Comparison of ENCODE assay signal across 8 mouse cellular contexts in the genomic region with DNA sequence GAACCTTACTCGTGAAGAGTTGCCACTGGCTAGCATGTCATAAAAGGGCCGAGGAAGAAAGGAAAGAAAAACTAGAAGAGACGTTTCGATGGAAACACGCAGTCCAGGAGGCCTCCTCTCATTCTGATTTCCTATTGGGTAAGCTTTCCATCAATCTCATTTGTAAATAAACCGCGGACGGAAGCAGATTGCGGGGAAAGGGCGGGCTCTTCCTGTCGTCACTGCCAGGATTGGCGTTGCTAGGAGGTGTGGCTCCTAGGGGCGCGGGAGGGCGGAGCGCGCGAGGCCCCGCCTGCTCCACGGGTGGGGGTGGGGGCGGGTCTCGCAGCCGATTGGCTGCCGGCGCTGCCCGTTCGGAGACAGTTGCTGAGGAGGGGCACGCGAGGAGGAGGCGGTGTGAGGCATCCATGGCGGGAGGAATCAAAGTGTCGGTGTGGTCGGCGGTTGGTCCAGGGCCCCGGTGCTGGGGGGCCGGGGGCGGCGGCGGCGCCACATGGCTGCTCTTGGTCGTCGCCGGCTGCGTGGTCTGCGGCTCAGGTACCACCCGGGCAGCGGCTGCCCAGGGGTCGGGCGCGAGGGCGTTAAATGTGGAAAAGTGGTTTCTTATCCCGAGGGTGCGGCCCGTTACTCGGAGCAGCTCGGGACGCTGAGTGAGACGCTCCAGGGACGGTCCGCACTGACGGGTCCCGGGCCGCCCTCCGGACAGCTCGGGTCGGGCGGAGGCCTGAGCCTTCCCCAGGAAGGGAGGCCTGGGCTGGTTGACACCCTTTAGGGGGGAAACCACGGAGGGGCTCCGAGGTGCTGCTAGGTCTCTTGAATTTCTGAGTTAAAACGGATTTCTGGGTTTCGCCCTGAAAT. TPM values are rescaled to one million over a fixed set of nuclear protein-coding genes. Genes with fewer than 3 reads are reported as not detected.
DNase-seq lines count a peak whose midpoint lies in the region; ATAC-seq lines count a peak whose summit lies in the region.

No protein-coding gene starts in this region.

- peak; percentile 83 to 86 for DNase-seq in CD8-positive naive resting alpha-beta T cell, adult 2 months (ENCODE audit: low read depth in 2 of 2, low spot score in 2 of 2)
- peak; percentile 92 for DNase-seq in c-Kit-positive CD71-negative TER-119-negative erythroid progenitor cells, embryonic 14.5 days (ENCODE audit: low read depth)
- peak; percentile 95 for DNase-seq in forebrain, embryonic 10.5 days (ENCODE audit: extremely low spot score, low spot score)
- DNase-seq in kidney, postnatal 36 days: peak; percentile 94 to 96
- DNase-seq in telencephalon, adult 2 months (ENCODE audit: low read depth, low spot score): peak; percentile 99

- peak overlapping the region; percentile 98 for H3K4me2 ChIP-seq in heart, embryonic 16.5 days (ENCODE audit: low read depth, low read length)
- H3K4me2 ChIP-seq in liver, embryonic 15.5 days: peak overlapping the region; percentile 96
- peak overlapping the region; percentile 89 for H3K4me2 ChIP-seq in neural tube, embryonic 12.5 days (replicated peaks)

- peak overlapping the region; percentile 91 for H3K27ac ChIP-seq in forebrain, embryonic 10.5 days
- H3K27ac ChIP-seq in heart, embryonic 16.5 days (ENCODE audit: low read length): peak overlapping the region; percentile 62
- H3K27ac ChIP-seq in liver, embryonic 15.5 days (replicated peaks): peak overlapping the region; percentile 88
- no peak overlapping the region for H3K27ac ChIP-seq in neural tube, embryonic 12.5 days

- H3K4me1 ChIP-seq in forebrain, embryonic 10.5 days: peaks cover 23% of the 10 kb centered on the region
- H3K4me1 ChIP-seq in heart, embryonic 16.5 days (ENCODE audit: control insufficient read depth, insufficient read depth, low read length): peaks cover 18% of the 10 kb centered on the region
- peaks cover 42% of the 10 kb centered on the region for H3K4me1 ChIP-seq in liver, embryonic 15.5 days (replicated peaks)
- H3K4me1 ChIP-seq in neural tube, embryonic 12.5 days: peaks cover 12% of the 10 kb centered on the region; the same call in 1 of the 2 replicates

- H3K4me3 ChIP-seq in forebrain, embryonic 10.5 days: peak overlapping the region; percentile 88
- peak overlapping the region; percentile 77 for H3K4me3 ChIP-seq in heart, embryonic 16.5 days (ENCODE audit: low read length)
- H3K4me3 ChIP-seq in liver, embryonic 15.5 days (replicated peaks): peak overlapping the region; percentile 87
- H3K4me3 ChIP-seq in neural tube, embryonic 12.5 days: peak overlapping the region; percentile 49

- peaks cover 8% of the 10 kb centered on the region; the same call in 1 of the 2 replicates for H3K36me3 ChIP-seq in forebrain, embryonic 10.5 days (replicated peaks)
- no peaks in the 10 kb centered on the region for H3K36me3 ChIP-seq in heart, embryonic 16.5 days (ENCODE audit: control insufficient read depth, insufficient read depth)
- no peaks in the 10 kb centered on the region for H3K36me3 ChIP-seq in liver, embryonic 15.5 days (replicated peaks)
- no peaks in the 10 kb centered on the region for H3K36me3 ChIP-seq in neural tube, embryonic 12.5 days

- H3K9ac ChIP-seq in heart, embryonic 16.5 days (ENCODE audit: low read length): peak overlapping the region; percentile 76
- peak overlapping the region; percentile 77 for H3K9ac ChIP-seq in liver, embryonic 15.5 days
- H3K9ac ChIP-seq in neural tube, embryonic 12.5 days: peak overlapping the region; percentile 65

- under 1% methylated on average over 71 of the region's 71 CpGs for WGBS in forebrain, embryonic 10.5 days
- WGBS in heart, embryonic 16.5 days: under 1% methylated on average over 71 of the region's 71 CpGs
- WGBS in liver, embryonic 15.5 days (ENCODE audit: insufficient replicate concordance): under 1% methylated on average over 71 of the region's 71 CpGs
- under 1% methylated on average over 71 of the region's 71 CpGs for WGBS in neural tube, embryonic 12.5 days

- no peaks in the 10 kb centered on the region for H3K9me3 ChIP-seq in forebrain, embryonic 10.5 days
- H3K9me3 ChIP-seq in heart, embryonic 16.5 days (replicated peaks; ENCODE audit: control insufficient read depth, low read length): no peaks in the 10 kb centered on the region
- H3K9me3 ChIP-seq in liver, embryonic 15.5 days (replicated peaks): no peaks in the 10 kb centered on the region
- H3K9me3 ChIP-seq in neural tube, embryonic 12.5 days: no peaks in the 10 kb centered on the region

- no peaks in the 10 kb centered on the region for H3K27me3 ChIP-seq in forebrain, embryonic 10.5 days (ENCODE audit: poor library complexity, severe bottlenecking)
- no peaks in the 10 kb centered on the region for H3K27me3 ChIP-seq in heart, embryonic 16.5 days (ENCODE audit: control insufficient read depth, insufficient read depth, low read length)
- no peaks in the 10 kb centered on the region for H3K27me3 ChIP-seq in liver, embryonic 15.5 days
- no peaks in the 10 kb centered on the region for H3K27me3 ChIP-seq in neural tube, embryonic 12.5 days (replicated peaks)

- peak; percentile 95 for ATAC-seq in heart, embryonic 16.5 days (replicated peaks; ENCODE audit: extremely low read depth, insufficient read depth, low FRiP score)
- ATAC-seq in liver, embryonic 15.5 days (ENCODE audit: insufficient read depth): peak; percentile 93
- ATAC-seq in neural tube, embryonic 12.5 days (ENCODE audit: low FRiP score, low read depth): peak; percentile 96

RNA-seq across cellular contexts. Expression of a gene that starts 8.6 kb away (rescaled TPM):
- 5.6 and 6.2 TPM in 2 replicates for polyA plus RNA-seq in forebrain, embryonic 10.5 days (2016; fragmentation: Nextera tagmentation; extraction: Ambion mirVana)
- 10.9 and 12.7 TPM in 2 replicates for polyA plus RNA-seq in heart, embryonic 16.5 days (2015; fragmentation: Nextera tagmentation; extraction: Ambion mirVana)
- 2.9 and 3.5 TPM in 2 replicates for polyA plus RNA-seq in liver, embryonic 15.5 days (2015; fragmentation: Nextera tagmentation; extraction: Ambion mirVana)
- polyA plus RNA-seq in neural tube, embryonic 12.5 days (2016; fragmentation: Nextera tagmentation; extraction: Ambion mirVana): 5.6 and 6.9 TPM in 2 replicates

RNA-seq across cellular contexts. Expression of a gene that starts 10.2 kb away (rescaled TPM):
- 9.9 and 10.0 TPM in 2 replicates for polyA plus RNA-seq in forebrain, embryonic 10.5 days (2016; fragmentation: Nextera tagmentation; extraction: Ambion mirVana)
- polyA plus RNA-seq in heart, embryonic 16.5 days (2015; fragmentation: Nextera tagmentation; extraction: Ambion mirVana): 8.3 and 8.7 TPM in 2 replicates
- polyA plus RNA-seq in liver, embryonic 15.5 days (2015; fragmentation: Nextera tagmentation; extraction: Ambion mirVana): 5.3 and 5.7 TPM in 2 replicates
- polyA plus RNA-seq in neural tube, embryonic 12.5 days (2016; fragmentation: Nextera tagmentation; extraction: Ambion mirVana): 7.2 and 8.0 TPM in 2 replicates

RNA-seq across cellular contexts. Expression of a gene that starts 28.1 kb away (rescaled TPM):
- polyA plus RNA-seq in forebrain, embryonic 10.5 days (2016; fragmentation: Nextera tagmentation; extraction: Ambion mirVana): 0.40 and 0.44 TPM in 2 replicates
- 0.21 and 1.8 TPM in 2 replicates for polyA plus RNA-seq in heart, embryonic 16.5 days (2015; fragmentation: Nextera tagmentation; extraction: Ambion mirVana)
- polyA plus RNA-seq in liver, embryonic 15.5 days (2015; fragmentation: Nextera tagmentation; extraction: Ambion mirVana): 0.08 and 0.12 TPM in 2 replicates
- 0.29 and 0.58 TPM in 2 replicates for polyA plus RNA-seq in neural tube, embryonic 12.5 days (2016; fragmentation: Nextera tagmentation; extraction: Ambion mirVana)

RNA-seq across cellular contexts. Expression of a gene that starts 34.1 kb away (rescaled TPM):
- 7.3 and 7.7 TPM in 2 replicates for polyA plus RNA-seq in forebrain, embryonic 10.5 days (2016; fragmentation: Nextera tagmentation; extraction: Ambion mirVana)
- polyA plus RNA-seq in heart, embryonic 16.5 days (2015; fragmentation: Nextera tagmentation; extraction: Ambion mirVana): 36.1 and 36.7 TPM in 2 replicates
- polyA plus RNA-seq in liver, embryonic 15.5 days (2015; fragmentation: Nextera tagmentation; extraction: Ambion mirVana): 14.3 and 15.6 TPM in 2 replicates
- polyA plus RNA-seq in neural tube, embryonic 12.5 days (2016; fragmentation: Nextera tagmentation; extraction: Ambion mirVana): 7.2 and 7.5 TPM in 2 replicates

RNA-seq across cellular contexts. Expression of a gene that starts 47.4 kb away (rescaled TPM):
- polyA plus RNA-seq in forebrain, embryonic 10.5 days (2016; fragmentation: Nextera tagmentation; extraction: Ambion mirVana): not detected in 2 replicates
- 0.74 TPM in 1 of 2 replicates, not detected in the other for polyA plus RNA-seq in heart, embryonic 16.5 days (2015; fragmentation: Nextera tagmentation; extraction: Ambion mirVana)
- polyA plus RNA-seq in liver, embryonic 15.5 days (2015; fragmentation: Nextera tagmentation; extraction: Ambion mirVana): 15.3 and 18.4 TPM in 2 replicates
- 0.91 TPM in 1 of 2 replicates, not detected in the other for polyA plus RNA-seq in neural tube, embryonic 12.5 days (2016; fragmentation: Nextera tagmentation; extraction: Ambion mirVana)
